Mouse (Mus musculus) thymus, adult 2 months (tissue): Measurements from ENCODE around the gene Dusp22.

Experiments used
- CTCF ChIP-seq: fragments of 200-500 bp; IDR thresholded peaks from 2 replicates; pipeline ENCODE4 v1.5.1; 2012; ENCODE audit warnings: mild to moderate bottlenecking, control low read depth, low read length, moderate library complexity, borderline replicate concordance; ENCODE audit not compliant: control insufficient read depth, poor library complexity, insufficient read depth; ENCODE audit errors: extremely low read depth
- POLR2A ChIP-seq: fragments of 200-500 bp; IDR thresholded peaks from 2 replicates; pipeline ENCODE4 v1.6.1; 2012; ENCODE audit warnings: mild to moderate bottlenecking, low read length, control low read depth, moderate library complexity; ENCODE audit not compliant: control insufficient read depth, poor library complexity, insufficient read depth; ENCODE audit errors: extremely low read depth

GRCm38 (mm10) chr13:30666537-30666936 lies 6.7 kb downstream of the Dusp22 start:
- no peak for TF ChIP-seq POLR2A
- TF ChIP-seq CTCF, result no peak
